In the genomic region with DNA sequence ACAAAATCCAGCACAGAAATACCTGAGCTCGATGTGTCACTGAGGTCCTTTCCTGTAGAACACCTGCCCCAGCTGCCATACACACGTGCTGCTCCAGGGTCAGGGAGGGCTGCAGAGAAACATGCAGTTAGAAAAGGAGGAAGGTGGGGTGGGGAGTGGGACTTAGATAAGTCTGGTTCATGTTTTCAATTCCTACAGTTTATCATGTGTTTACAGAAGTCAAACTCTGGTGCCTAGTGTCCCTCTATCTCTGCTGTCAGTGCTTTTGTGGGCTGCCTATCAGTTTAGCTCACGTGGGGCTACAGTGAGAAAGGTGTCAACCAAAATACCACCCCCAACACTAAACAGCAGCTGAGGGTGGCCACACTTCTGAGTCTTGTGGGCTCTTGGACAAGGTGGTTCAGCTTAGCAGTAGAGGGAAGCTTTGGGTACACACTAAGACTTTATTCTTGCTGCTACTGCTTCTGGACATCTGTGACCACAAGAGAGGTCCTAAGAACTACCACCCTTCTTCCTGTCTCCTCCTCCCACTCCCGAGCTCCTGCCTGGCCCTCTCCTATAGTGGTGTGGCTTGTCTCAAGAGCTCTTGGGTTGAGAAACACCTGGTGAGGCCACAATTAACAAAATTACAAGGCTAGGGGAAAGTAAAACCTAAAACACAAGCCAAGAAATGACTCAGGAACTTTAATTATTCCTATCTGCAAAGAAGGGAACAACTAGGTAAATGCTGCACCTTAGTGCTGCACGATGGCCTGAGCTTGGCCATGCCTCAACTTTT, we compare ENCODE assay signal across 12 mouse cellular contexts.
DNase-seq lines count a peak whose midpoint lies in the region; ATAC-seq and TF ChIP-seq lines count a peak whose summit lies in the region.
"Had no signal": no experiment of that assay in that cellular context is flagged by ENCODE, and none has a peak within 500 bp of the region (broad histone marks: within the 10 kb centered on the region; RNA-seq: fewer than 3 reads in every experiment).

No protein-coding gene starts in this region.

- peaks cover 38% of the 10 kb centered on the region for H3K36me3 ChIP-seq in heart, embryonic 10.5 days
- peaks cover 35% of the 10 kb centered on the region for H3K36me3 ChIP-seq in liver, embryonic 14.5 days (replicated peaks; ENCODE audit: control insufficient read depth, insufficient read depth, low read depth)
- H3K36me3 ChIP-seq in stomach, embryonic 16.5 days (ENCODE audit: control insufficient read depth, insufficient read depth, low read length) = no peaks in the 10 kb centered on the region

- peak; percentile 100 for TF ChIP-seq EP300 in liver, embryonic 14.5 days (IDR thresholded peaks at IDR 0.05; ENCODE audit: low read depth)

- 57% methylated on average over 5 of the region's 5 CpGs for WGBS in heart, embryonic 10.5 days
- 22% methylated on average over 5 of the region's 5 CpGs for WGBS in liver, embryonic 14.5 days (ENCODE audit: insufficient replicate concordance)
- 58% methylated on average over 5 of the region's 5 CpGs for WGBS in stomach, embryonic 16.5 days

- H3K4me1 ChIP-seq in heart, embryonic 10.5 days = peaks cover 29% of the 10 kb centered on the region
- peaks cover 70 to 78% of the 10 kb centered on the region in 2 experiments for H3K4me1 ChIP-seq in liver, embryonic 14.5 days (replicated peaks; ENCODE audit: control insufficient read depth in 2 of 2, insufficient read depth in 2 of 2, low read length in 1 of 2)
- no peaks in the 10 kb centered on the region for H3K4me1 ChIP-seq in stomach, embryonic 16.5 days (ENCODE audit: control insufficient read depth, insufficient read depth, low read length)
- H3K4me1 ChIP-seq: limb, embryonic 13.5 days had no signal

- H3K27ac ChIP-seq in heart, embryonic 10.5 days = peak overlapping the region; percentile 85; the same call in 1 of the 2 replicates
- peak overlapping the region; percentile 98 for H3K27ac ChIP-seq in liver, embryonic 14.5 days
- no peak overlapping the region; the same call in 1 of the 2 replicates for H3K27ac ChIP-seq in stomach, embryonic 16.5 days (ENCODE audit: low read length)
- H3K27ac ChIP-seq: limb, embryonic 13.5 days had no signal

- H3K27me3 ChIP-seq in heart, embryonic 10.5 days (ENCODE audit: insufficient read depth, poor library complexity, severe bottlenecking) = no peaks in the 10 kb centered on the region
- no peaks in the 10 kb centered on the region for H3K27me3 ChIP-seq in liver, embryonic 14.5 days (ENCODE audit: control insufficient read depth, insufficient read depth, low read length)
- no peaks in the 10 kb centered on the region for H3K27me3 ChIP-seq in stomach, embryonic 16.5 days (ENCODE audit: control insufficient read depth, insufficient read depth, low read length)
- H3K27me3 ChIP-seq: limb, embryonic 13.5 days had no signal

- H3K4me2 ChIP-seq in liver, embryonic 14.5 days (ENCODE audit: low read depth) = peak overlapping the region; percentile 82
- H3K4me2 ChIP-seq in stomach, embryonic 16.5 days (ENCODE audit: low read depth, low read length) = no peak overlapping the region
- H3K4me2 ChIP-seq: limb, embryonic 13.5 days had no signal

- H3K4me3 ChIP-seq in heart, embryonic 10.5 days = no peak overlapping the region
- peak overlapping the region; percentile 50 to 52; a peak in 3 of 4 replicates for H3K4me3 ChIP-seq in liver, embryonic 14.5 days (ENCODE audit: insufficient read depth in 1 of 2, low read depth in 2 of 2, low read length in 2 of 2)
- H3K4me3 ChIP-seq in stomach, embryonic 16.5 days (replicated peaks; ENCODE audit: low read length) = no peak overlapping the region
- H3K4me3 ChIP-seq: limb, embryonic 13.5 days had no signal

- H3K9me3 ChIP-seq in heart, embryonic 10.5 days = no peaks in the 10 kb centered on the region
- no peaks in the 10 kb centered on the region for H3K9me3 ChIP-seq in liver, embryonic 14.5 days (ENCODE audit: control insufficient read depth, low read length)
- no peaks in the 10 kb centered on the region for H3K9me3 ChIP-seq in stomach, embryonic 16.5 days (replicated peaks; ENCODE audit: control insufficient read depth, low read length)
- H3K9me3 ChIP-seq: limb, embryonic 13.5 days had no signal

- peak overlapping the region; percentile 84 for H3K9ac ChIP-seq in liver, embryonic 14.5 days (replicated peaks)
- H3K9ac ChIP-seq in stomach, embryonic 16.5 days (ENCODE audit: low read length) = no peak overlapping the region
- H3K9ac ChIP-seq: limb, embryonic 13.5 days had no signal

- TF ChIP-seq CTCF in liver, embryonic 14.5 days (IDR thresholded peaks at IDR 0.05; ENCODE audit: low read depth) = no peak

- ATAC-seq in liver, embryonic 14.5 days (ENCODE audit: insufficient read depth) = peak; percentile 87
- ATAC-seq in stomach, embryonic 16.5 days (ENCODE audit: insufficient read depth, low FRiP score) = peak; percentile 56

- DNase-seq in heart, embryonic 10.5 days (ENCODE audit: low spot score) = peak; percentile 92
- no peak for DNase-seq in heart, adult 8-10 months (ENCODE audit: low spot score)
- DNase-seq in spleen, adult 12 weeks (ENCODE audit: low spot score) = peak; percentile 39
- no peak for DNase-seq in spleen, adult 18-20 months
- peak; percentile 89 to 90 (median 89) for DNase-seq in liver, embryonic 14.5 days (ENCODE audit: low read depth in 3 of 3, low spot score in 3 of 3)
- DNase-seq in T-cell, adult 2 months (ENCODE audit: low spot score) = no peak
- no peak for DNase-seq in adrenal gland, postnatal 25 days
- DNase-seq: adrenal gland, postnatal 14 days; gastrocnemius, postnatal 14 days; layer of hippocampus, adult 9-11 months had no signal

Comparison
In these comparisons a context has a peak if more than half of its experiments do, and no peak if none do; other contexts are left out.
1. DNase-seq: peak in heart, embryonic 10.5 days (single experiment), spleen, adult 12 weeks (single experiment) and liver, embryonic 14.5 days (3 of 3); none in heart, adult 8-10 months (single experiment), spleen, adult 18-20 months (0 of 2), T-cell, adult 2 months (single experiment) and adrenal gland, postnatal 25 days (single experiment).
2. H3K4me3 ChIP-seq: peak in liver, embryonic 14.5 days (2 of 2); none in heart, embryonic 10.5 days (single experiment) and stomach, embryonic 16.5 days (single experiment).